Mouse (Mus musculus): Measurements from ENCODE around the gene Ogg1.

The Ogg1 gene

DNA sequence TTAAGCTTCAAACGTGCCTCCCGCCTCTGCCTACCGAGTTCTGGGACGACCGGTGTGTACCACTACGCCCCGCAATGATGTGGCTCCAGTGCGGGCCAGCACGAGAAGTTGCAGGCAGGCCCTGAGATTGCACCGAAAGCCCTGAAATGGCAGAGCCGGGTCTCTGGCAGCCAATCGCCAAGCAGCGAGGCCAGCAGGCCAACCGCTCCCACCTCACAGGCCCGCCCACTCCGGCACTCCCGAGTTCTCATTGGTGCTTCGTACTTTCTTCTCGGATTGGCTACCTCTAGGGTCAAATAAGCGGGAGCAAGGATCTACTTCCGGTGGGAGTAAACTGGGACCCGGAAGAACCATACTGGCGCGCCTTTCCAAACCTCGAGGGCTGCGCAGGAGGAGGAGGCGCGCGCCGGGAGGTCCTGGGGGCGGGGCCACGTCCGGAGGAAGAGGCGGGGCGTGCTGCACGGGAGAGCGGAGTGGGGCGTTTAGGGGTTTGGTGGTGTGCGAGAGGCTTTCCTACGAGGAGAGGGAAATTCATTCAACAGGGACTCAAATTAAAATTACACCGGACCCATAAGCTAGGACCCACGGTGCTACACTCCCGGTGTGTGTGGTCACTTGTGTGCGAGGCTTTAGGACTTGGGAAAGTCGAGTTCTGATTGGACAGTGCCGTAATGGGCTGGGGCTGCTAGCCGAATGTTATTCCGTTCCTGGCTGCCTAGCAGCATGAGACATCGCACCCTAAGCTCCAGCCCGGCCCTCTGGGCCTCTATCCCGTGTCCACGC lies at the start of gene Ogg1:
Ogg1 (plus strand) TSS at position 440 of the 783 bp plus-strand sequence.
- WGBS: under 1% methylated on average over 52 of the region's 52 CpGs

GRCm38 (mm10) chr6:113281676-113282075 lies 45.1 kb upstream of the Ogg1 start:
- 80% methylated on average over 6 of the region's 6 CpGs for WGBS

- WGBS: 1% methylated on average over 37 of the region's 37 CpGs
Measured at GRCm38 (mm10) chr6:113282101-113282802, 44.5 kb upstream of the Ogg1 start, which contains the start of gene Cpne9. Gene Cpne9, plus strand, starts transcription at chr6:113282307.

- WGBS: 2% methylated on average over 22 of the region's 22 CpGs
Measured at GRCm38 (mm10) chr6:113282969-113283368, 43.8 kb upstream of the Ogg1 start.

GRCm38 (mm10) chr6:113283500-113283899 lies 43.3 kb upstream of the Ogg1 start:
- WGBS: 23% methylated on average over 6 of the region's 6 CpGs

- 80% methylated on average over 3 of the region's 3 CpGs for WGBS
Measured at GRCm38 (mm10) chr6:113284931-113285330, 41.8 kb upstream of the Ogg1 start.

DNA sequence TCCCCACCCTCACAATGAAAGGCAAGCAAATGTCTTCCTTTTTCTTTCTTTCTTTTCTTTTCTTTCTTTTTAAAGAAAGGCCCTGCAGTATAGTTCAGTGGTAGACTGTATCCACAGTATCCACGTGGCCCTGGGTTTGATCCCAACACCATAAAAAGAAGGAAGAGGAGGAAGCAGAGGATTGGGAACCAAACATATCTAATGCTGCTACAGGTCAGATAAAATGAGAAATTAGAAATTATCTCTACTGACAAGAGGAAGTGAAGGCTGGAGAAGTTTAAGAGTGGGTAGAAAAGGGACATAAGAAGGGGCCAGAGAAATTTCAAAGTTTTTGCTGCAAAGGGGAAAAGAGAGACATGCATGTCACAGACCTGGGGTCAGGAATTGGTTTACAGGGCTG lies 40.5 kb upstream of the Ogg1 start:
- WGBS: 81% methylated on average over 1 of the region's 1 CpGs

- 56% methylated on average over 4 of the region's 4 CpGs for WGBS
Measured at GRCm38 (mm10) chr6:113287236-113287635, 39.5 kb upstream of the Ogg1 start.

DNA sequence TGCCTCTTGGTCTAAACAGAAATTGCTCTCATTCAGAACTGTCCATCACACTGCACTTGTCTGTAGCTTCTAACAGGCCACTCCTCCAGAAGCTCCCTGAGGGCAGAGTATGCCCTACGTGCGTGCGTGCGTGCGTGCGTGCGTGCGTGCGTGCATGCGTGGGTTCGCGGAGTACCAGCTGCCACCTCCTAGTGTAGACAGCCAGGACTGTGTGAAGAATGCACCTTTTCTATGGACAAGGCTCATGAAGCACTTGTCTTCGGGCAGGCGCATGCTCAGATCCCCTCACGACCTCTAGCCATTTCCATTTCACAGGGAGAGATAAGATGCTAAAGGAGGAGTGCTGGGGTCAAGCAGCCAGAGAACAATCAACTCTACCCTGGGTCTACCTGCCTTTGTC lies 37.4 kb upstream of the Ogg1 start:
- 93% methylated on average over 15 of the region's 15 CpGs for WGBS

DNA sequence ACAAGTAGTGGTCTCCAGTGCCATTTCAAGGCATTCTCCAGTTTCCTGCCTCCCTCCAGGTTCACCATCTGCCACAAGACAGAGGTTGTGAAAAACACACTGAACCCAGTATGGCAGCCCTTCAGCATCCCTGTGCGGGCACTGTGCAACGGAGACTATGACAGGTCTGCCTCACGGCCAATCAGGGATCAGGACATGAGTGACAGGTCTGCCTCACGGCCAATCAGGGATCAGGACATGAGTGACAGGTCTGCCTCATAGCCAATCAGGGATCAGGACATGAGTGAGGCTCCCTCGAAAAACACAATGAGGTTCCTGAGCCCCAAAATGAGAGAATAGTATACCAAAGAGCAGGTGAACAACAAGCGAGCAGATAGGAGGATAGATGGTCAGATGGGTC lies 36.4 kb upstream of the Ogg1 start:
- WGBS: 73% methylated on average over 6 of the region's 6 CpGs

GRCm38 (mm10) chr6:113292938-113293337 lies 33.8 kb upstream of the Ogg1 start:
- WGBS: 66% methylated on average over 5 of the region's 5 CpGs

- WGBS: 92% methylated on average over 2 of the region's 2 CpGs
Measured at GRCm38 (mm10) chr6:113296046-113296445, 30.7 kb upstream of the Ogg1 start.

DNA sequence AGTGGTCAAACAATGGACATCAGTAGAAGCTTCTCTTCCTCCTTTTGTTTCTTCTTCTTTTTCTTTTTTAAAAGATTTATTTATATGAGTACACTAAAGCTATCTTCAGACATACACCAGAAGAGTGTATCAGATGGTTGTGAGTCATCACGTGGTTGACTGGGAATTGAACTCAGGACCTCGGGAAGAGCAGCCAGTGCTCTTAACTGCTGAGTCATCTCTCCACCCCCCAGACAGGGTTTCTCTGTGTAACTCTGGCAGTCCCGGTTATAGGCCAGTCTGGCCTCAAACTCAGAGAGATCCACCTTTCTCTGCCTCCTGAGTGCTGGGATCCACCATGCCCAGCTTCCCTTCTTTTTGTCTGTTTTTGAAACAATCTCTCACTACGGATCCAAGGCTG lies 30.1 kb upstream of the Ogg1 start:
- WGBS: 63% methylated on average over 4 of the region's 4 CpGs

DNA sequence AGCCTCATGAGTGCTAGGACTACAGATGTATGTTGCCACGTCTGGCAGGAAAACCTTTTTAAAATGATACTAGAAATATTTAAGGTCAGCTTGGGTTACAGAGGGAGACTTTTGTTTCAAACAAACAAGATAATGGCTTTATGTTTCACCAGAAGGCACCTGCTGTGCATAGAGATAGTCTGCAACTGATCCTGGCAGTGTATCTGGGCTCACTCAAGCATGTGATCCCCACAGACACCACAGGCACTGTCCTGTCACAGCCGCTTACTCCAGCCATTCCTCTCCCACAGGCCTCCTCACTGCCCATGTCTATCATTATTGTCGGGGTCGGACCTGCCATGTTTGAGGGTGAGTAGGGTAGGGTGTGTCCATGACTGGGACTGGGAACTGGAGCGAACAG lies 25.4 kb upstream of the Ogg1 start:
- 88% methylated on average over 5 of the region's 5 CpGs for WGBS

GRCm38 (mm10) chr6:113302258-113302657 lies 24.5 kb upstream of the Ogg1 start:
- 20% methylated on average over 3 of the region's 3 CpGs for WGBS

DNA sequence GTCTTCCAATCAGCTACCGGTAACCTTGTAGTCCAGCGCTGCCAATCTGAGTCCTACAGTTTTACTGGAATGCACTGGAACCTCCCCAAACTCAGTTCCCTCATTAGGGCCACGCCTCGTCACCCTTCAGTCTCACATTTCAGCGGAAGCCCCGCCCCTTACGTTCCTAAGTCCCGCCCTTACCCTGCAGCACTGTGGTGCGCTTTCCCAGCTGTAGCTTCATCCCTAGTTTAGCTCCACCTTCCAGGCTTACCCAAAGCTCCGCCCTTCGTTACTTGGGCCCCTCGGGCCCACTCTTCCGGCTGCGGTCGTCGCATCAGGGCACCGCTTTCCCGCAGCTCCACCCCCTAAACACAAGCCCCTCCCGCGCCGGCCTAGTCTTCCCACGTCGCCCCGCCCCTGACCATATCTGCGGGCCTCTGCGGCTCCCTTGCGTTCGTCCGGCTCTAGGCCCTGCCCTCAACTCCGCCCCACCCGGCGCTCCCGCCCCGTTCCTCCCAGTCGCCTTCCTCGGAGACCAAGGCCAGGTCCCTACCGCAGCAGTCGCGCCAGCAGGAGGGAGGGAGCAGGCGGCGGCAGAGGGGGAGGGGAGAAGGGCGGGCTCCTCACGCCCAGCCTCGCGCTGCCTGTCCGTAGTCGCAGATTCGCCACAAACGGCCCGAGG lies 20.3 kb upstream of the Ogg1 start:
- under 1% methylated on average over 49 of the region's 50 CpGs for WGBS

DNA sequence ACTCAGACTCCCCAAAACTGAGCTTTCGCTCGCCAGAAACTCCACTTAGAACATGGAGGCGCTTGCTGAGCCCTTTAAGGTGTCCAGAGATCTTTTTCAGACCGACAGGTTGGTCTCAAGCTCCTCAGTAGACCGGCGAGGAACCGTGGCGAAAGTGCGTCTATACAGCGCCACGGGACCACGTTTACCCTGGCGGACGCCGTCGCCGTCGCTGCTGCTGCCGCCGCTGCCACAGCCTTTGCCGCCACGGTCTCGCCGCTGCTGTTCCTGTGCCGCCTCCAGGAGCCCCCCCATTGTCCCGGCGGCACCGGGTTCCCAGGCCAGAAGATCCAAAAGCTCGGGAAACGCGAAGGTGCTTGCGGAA lies 19.8 kb upstream of the Ogg1 start, which contains the start of gene Brpf1:
Brpf1 (plus strand) TSS at position 152 of the 364 bp plus-strand sequence.
- WGBS: under 1% methylated on average over 32 of the region's 32 CpGs

GRCm38 (mm10) chr6:113307481-113308121 lies 19.2 kb upstream of the Ogg1 start:
- under 1% methylated on average over 34 of the region's 34 CpGs for WGBS

GRCm38 (mm10) chr6:113308141-113308540 lies 18.6 kb upstream of the Ogg1 start:
- 14% methylated on average over 5 of the region's 5 CpGs for WGBS

DNA sequence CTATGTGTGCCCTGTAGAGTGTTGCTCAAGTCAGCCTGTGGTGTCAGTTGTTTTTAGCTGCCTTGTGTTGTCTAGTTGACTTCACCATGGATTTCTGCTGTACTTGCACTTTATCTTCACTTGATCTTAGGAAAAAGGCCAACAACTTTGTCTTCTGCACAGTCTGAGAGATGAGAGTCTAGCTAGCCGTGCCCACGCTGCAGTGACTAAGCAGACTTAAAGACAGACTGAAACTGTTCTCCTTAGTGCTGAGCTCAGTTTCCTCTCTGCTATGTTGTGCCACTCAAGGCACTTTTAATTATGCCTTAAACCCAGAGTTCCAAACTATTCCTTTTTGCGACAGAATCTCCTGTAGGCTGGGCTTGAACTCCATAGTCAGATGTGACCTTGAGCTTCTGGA lies 10.8 kb upstream of the Ogg1 start:
- WGBS: 69% methylated on average over 3 of the region's 3 CpGs

DNA sequence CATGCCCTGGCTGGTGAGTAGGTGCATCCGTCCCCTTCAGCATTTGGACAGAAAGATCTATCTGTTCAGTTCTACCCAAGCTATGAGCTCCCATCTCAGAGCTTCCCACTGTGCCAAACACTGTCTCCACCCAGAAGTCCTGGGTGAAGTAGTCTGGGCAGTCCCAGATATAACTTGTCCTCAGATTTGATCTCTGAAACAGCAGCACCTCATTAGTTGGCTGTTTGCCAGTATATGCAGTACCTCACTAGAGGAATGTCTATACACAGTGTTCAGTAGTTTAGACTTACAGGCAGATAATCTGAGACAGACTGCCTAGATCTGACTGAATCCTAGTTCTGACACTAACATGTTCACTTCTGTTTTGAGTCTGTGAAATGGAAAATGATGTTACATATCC lies 2.6 kb downstream of the Ogg1 start:
- 91% methylated on average over 1 of the region's 1 CpGs for WGBS

- WGBS: 57% methylated on average over 2 of the region's 2 CpGs
Measured at GRCm38 (mm10) chr6:113330547-113330946, 3.8 kb downstream of the Ogg1 start.

All from cerebral cortex, adult 2 months (tissue).